Mouse (Mus musculus): ENCODE measurements around the gene Rab5a. TPM values are rescaled to one million over a fixed set of nuclear protein-coding genes. Genes with fewer than 3 reads are reported as not detected.

Rab5a gene
- polyA plus RNA-seq, 1 experiment from 2014 or later: 59.9 TPM

- H3K4me3 ChIP-seq: no peak overlapping the region
- no peaks in the 10 kb centered on the region for H3K4me1 ChIP-seq
- H3K27ac ChIP-seq (replicated peaks): no peak overlapping the region
- no peaks in the 10 kb centered on the region for H3K36me3 ChIP-seq (replicated peaks)
- no peaks in the 10 kb centered on the region for H3K9me3 ChIP-seq
- DNase-seq (ENCODE audit: low spot score): no peak
- WGBS: 69% methylated on average over 4 of the region's 4 CpGs
- H3K27me3 ChIP-seq (replicated peaks; ENCODE audit: low read depth, poor library complexity, severe bottlenecking): no peaks in the 10 kb centered on the region
Observed at GRCm38 (mm10) chr17:53554088-53554487, 75.1 kb downstream of the Rab5a start.

DNA sequence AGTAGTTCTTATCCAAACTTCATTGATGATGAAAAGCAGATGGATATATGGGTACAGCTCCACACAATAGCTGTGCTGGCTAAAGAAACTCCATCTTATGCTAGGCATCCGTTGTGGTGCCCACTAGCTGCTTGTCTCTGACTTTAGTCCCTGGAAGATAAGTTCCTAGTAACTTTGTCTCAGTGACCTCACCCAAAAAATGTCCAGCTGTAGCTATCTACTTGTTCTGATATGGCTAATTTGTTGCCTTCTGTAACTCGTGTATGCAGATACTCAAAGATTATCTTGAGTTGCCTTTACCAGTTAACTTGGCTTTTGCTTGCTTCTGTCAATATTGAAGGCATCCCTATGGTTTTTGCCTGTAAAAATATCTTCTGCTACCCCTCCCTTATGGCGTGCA, 75.8 kb downstream of the Rab5a start:
- 85% methylated on average over 3 of the region's 3 CpGs for WGBS
- Histone ChIP-seq H3K4me3 (no peak overlapping the region), H3K36me3 (replicated peaks) (no peaks in the 10 kb centered on the region), H3K9me3 (no peaks in the 10 kb centered on the region), H3K4me1 (no peaks in the 10 kb centered on the region), H3K27me3 (replicated peaks; ENCODE audit: low read depth, poor library complexity, severe bottlenecking) (no peaks in the 10 kb centered on the region), H3K27ac (replicated peaks) (no peak overlapping the region)
- no peak for DNase-seq (ENCODE audit: low spot score)

Other genes starting within 250 kb of the Rab5a start
- gene Efhb, start 15.9 kb upstream of the Rab5a start, polyA plus RNA-seq (2016; fragmentation: Nextera tagmentation; extraction: Ambion mirVana): 0.49 and 0.50 TPM in 2 replicates
- 0.29 and 0.49 TPM in 2 replicates for gene Pp2d1, start 60.2 kb downstream of the Rab5a start, polyA plus RNA-seq (2016; fragmentation: Nextera tagmentation; extraction: Ambion mirVana)
- gene Kat2b, start 87.6 kb downstream of the Rab5a start, polyA plus RNA-seq (2016; fragmentation: Nextera tagmentation; extraction: Ambion mirVana): 2.1 and 2.5 TPM in 2 replicates
- 42.0 and 43.2 TPM in 2 replicates for gene Sgo1, start 210.1 kb downstream of the Rab5a start, polyA plus RNA-seq (2016; fragmentation: Nextera tagmentation; extraction: Ambion mirVana)